8 mouse cellular contexts compared by ENCODE assay signal in the genomic region with DNA sequence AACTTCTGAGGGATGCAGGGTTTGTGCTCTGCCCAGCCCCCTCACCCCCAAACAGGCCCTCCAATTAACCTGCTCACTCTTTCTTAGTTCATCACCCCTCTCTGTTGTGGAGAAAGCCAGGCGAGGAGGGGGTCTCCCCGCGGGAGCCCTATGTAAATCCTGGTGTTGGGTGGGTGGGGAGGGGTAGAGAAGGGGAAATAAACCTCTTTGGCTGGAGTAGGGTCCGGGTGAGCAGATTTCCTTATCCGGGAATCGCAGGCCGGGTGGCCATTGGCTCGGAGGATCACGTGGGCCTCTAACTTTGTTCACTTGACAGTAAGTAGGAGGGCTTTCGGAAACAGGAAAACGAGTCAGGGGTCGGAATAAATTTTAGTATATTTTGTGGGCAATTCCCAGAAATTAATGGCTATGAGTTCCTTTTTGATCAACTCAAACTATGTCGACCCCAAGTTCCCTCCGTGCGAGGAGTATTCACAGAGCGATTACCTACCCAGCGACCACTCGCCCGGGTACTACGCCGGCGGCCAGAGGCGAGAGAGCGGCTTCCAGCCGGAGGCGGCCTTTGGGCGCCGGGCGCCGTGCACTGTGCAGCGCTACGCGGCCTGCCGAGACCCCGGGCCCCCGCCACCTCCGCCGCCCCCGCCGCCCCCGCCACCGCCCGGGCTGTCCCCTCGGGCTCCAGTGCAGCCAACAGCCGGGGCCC. TPM values are rescaled to one million over a fixed set of nuclear protein-coding genes. Genes with fewer than 3 reads are reported as not detected.
DNase-seq lines count a peak whose midpoint lies in the region; ATAC-seq and TF ChIP-seq lines count a peak whose summit lies in the region.

No protein-coding gene starts in this region.

- H3K9ac ChIP-seq in intestine, postnatal 0 days (ENCODE audit: low read depth, low read length) = peak overlapping the region; percentile 69

- TF ChIP-seq POLR2A in lung, adult 2 months (IDR thresholded peaks at IDR 0.05; ENCODE audit: borderline replicate concordance, extremely low read depth, low read depth, low read length) = no peak

- no peaks in the 10 kb centered on the region for H3K36me3 ChIP-seq in intestine, postnatal 0 days (ENCODE audit: control insufficient read depth, insufficient read depth)

- H3K9me3 ChIP-seq in intestine, postnatal 0 days (ENCODE audit: control insufficient read depth) = no peaks in the 10 kb centered on the region

- WGBS in intestine, postnatal 0 days = under 1% methylated on average over 35 of the region's 45 CpGs
- 2% methylated on average over 35 of the region's 45 CpGs for WGBS in lung, adult 2 months

- peak; percentile 68 for ATAC-seq in granulocyte monocyte progenitor cell, adult 5-6 weeks (replicated peaks; ENCODE audit: poor library complexity, severe bottlenecking)
- ATAC-seq in intestine, postnatal 0 days = peak; percentile 60
- ATAC-seq in neutrophil, adult 5-6 weeks (ENCODE audit: extremely low read depth, insufficient number of reproducible peaks, low FRiP score, poor library complexity, severe bottlenecking) = peak; percentile 63
- ATAC-seq in cerebellum, adult (ENCODE audit: insufficient number of reproducible peaks, low FRiP score, low TSS enrichment) = no peak

- DNase-seq in 416B (ENCODE audit: low read depth) = peak; percentile 91
- peak; percentile 82 for DNase-seq in adrenal gland, adult 8-10 months
- peak; percentile 44 for DNase-seq in lung, adult 2 months
- no peak for DNase-seq in layer of hippocampus, postnatal 14 days (ENCODE audit: low spot score in 2 of 2)

- peak overlapping the region; percentile 83 for H3K4me2 ChIP-seq in intestine, postnatal 0 days (replicated peaks; ENCODE audit: low read depth)

- H3K4me1 ChIP-seq in intestine, postnatal 0 days (replicated peaks; ENCODE audit: control insufficient read depth, insufficient read depth, low read length) = no peaks in the 10 kb centered on the region
- peaks cover 3% of the 10 kb centered on the region; the same call in 1 of the 2 replicates for H3K4me1 ChIP-seq in lung, adult 2 months (ENCODE audit: control insufficient read depth, insufficient read depth, low read length)

- no peak for TF ChIP-seq CTCF in intestine, postnatal 0 days (IDR thresholded peaks at IDR 0.05; ENCODE audit: low read depth)
- TF ChIP-seq CTCF in lung, adult 2 months (IDR thresholded peaks at IDR 0.05; ENCODE audit: insufficient read depth, low read length) = no peak

- H3K27ac ChIP-seq in intestine, postnatal 0 days (ENCODE audit: low read depth, low read length) = peak overlapping the region; percentile 94

- peak overlapping the region; percentile 59 for H3K4me3 ChIP-seq in intestine, postnatal 0 days (ENCODE audit: low read depth, low read length)
- peak overlapping the region; percentile 86 for H3K4me3 ChIP-seq in lung, adult 2 months (replicated peaks; ENCODE audit: extremely low read depth, low read depth, low read length)

- peaks cover 37% of the 10 kb centered on the region; the same call in 1 of the 2 replicates for H3K27me3 ChIP-seq in intestine, postnatal 0 days (replicated peaks; ENCODE audit: control insufficient read depth, insufficient read depth, low read length)

RNA-seq across cellular contexts. Expression of a gene that starts 0.5 kb away (rescaled TPM):
- 10 to 100 TPM; 19.9 to 45.3 (median 27.0) TPM for total RNA-seq in adrenal gland, adult 8-10 months (2022)
- total RNA-seq in granulocyte monocyte progenitor cell, adult 5-6 weeks (2014; fragmentation: Nextera tagmentation) = 2.6 and 3.8 TPM in 2 replicates
- total RNA-seq in granulocyte monocyte progenitor cell, adult 5-6 weeks (2017) = 1.9 and 2.3 TPM in 2 replicates
- polyA plus RNA-seq in intestine, postnatal 0 days (2015; fragmentation: Nextera tagmentation; extraction: Ambion mirVana) = 1.1 and 1.5 TPM in 2 replicates
- 9.9 and 12.5 TPM in 2 replicates for polyA plus RNA-seq in lung, adult 2 months (2012; rRNA removed)
- 2.0 and 4.2 TPM in 2 replicates for total RNA-seq in neutrophil, adult 5-6 weeks (2017)
- total RNA-seq in layer of hippocampus, postnatal 14 days (2021) = not detected

RNA-seq across cellular contexts. Expression of a gene that starts 4.6 kb away (rescaled TPM):
- total RNA-seq in adrenal gland, adult 8-10 months (2022) = 10 to 100 TPM; 19.4 to 61.4 (median 27.9) TPM
- 1.5 and 7.8 TPM in 2 replicates for total RNA-seq in granulocyte monocyte progenitor cell, adult 5-6 weeks (2014; fragmentation: Nextera tagmentation)
- total RNA-seq in granulocyte monocyte progenitor cell, adult 5-6 weeks (2017) = 0.05 and 0.56 TPM in 2 replicates
- 1.1 and 1.3 TPM in 2 replicates for polyA plus RNA-seq in intestine, postnatal 0 days (2015; fragmentation: Nextera tagmentation; extraction: Ambion mirVana)
- polyA plus RNA-seq in lung, adult 2 months (2012; rRNA removed) = 11.0 and 13.2 TPM in 2 replicates
- 0.70 and 0.86 TPM in 2 replicates for total RNA-seq in neutrophil, adult 5-6 weeks (2017)
- not detected for total RNA-seq in layer of hippocampus, postnatal 14 days (2021)

RNA-seq across cellular contexts. Expression of a gene that starts 15.4 kb away (rescaled TPM):
- 10 to 100 TPM; 25.2 to 38.3 (median 26.7) TPM for total RNA-seq in adrenal gland, adult 8-10 months (2022)
- not detected in 2 replicates for total RNA-seq in granulocyte monocyte progenitor cell, adult 5-6 weeks (2014; fragmentation: Nextera tagmentation)
- total RNA-seq in granulocyte monocyte progenitor cell, adult 5-6 weeks (2017) = 0.05 TPM in 1 of 2 replicates, not detected in the other
- polyA plus RNA-seq in intestine, postnatal 0 days (2015; fragmentation: Nextera tagmentation; extraction: Ambion mirVana) = 14.7 and 15.8 TPM in 2 replicates
- 12.1 and 15.6 TPM in 2 replicates for polyA plus RNA-seq in lung, adult 2 months (2012; rRNA removed)
- 0.25 TPM in 1 of 2 replicates, not detected in the other for total RNA-seq in neutrophil, adult 5-6 weeks (2017)
- total RNA-seq in layer of hippocampus, postnatal 14 days (2021) = not detected

RNA-seq across cellular contexts. Expression of a gene that starts 26.2 kb away (rescaled TPM):
- total RNA-seq in adrenal gland, adult 8-10 months (2022) = 10 to 100 TPM; 56.4 to 77.8 (median 59.5) TPM
- total RNA-seq in granulocyte monocyte progenitor cell, adult 5-6 weeks (2014; fragmentation: Nextera tagmentation) = not detected in 2 replicates
- not detected in 2 replicates for total RNA-seq in granulocyte monocyte progenitor cell, adult 5-6 weeks (2017)
- 5.7 and 6.4 TPM in 2 replicates for polyA plus RNA-seq in intestine, postnatal 0 days (2015; fragmentation: Nextera tagmentation; extraction: Ambion mirVana)
- 8.1 and 8.2 TPM in 2 replicates for polyA plus RNA-seq in lung, adult 2 months (2012; rRNA removed)
- total RNA-seq in neutrophil, adult 5-6 weeks (2017) = not detected in 2 replicates
- not detected for total RNA-seq in layer of hippocampus, postnatal 14 days (2021)

RNA-seq across cellular contexts. Expression of a gene that starts 31.8 kb away (rescaled TPM):
- total RNA-seq in adrenal gland, adult 8-10 months (2022) = 10 to 100 TPM; 20.8 to 27.5 (median 23.7) TPM
- total RNA-seq in granulocyte monocyte progenitor cell, adult 5-6 weeks (2014; fragmentation: Nextera tagmentation) = 1.7 TPM in 1 of 2 replicates, not detected in the other
- 0.26 TPM in 1 of 2 replicates, not detected in the other for total RNA-seq in granulocyte monocyte progenitor cell, adult 5-6 weeks (2017)
- polyA plus RNA-seq in intestine, postnatal 0 days (2015; fragmentation: Nextera tagmentation; extraction: Ambion mirVana) = 8.4 and 9.4 TPM in 2 replicates
- 19.7 and 24.7 TPM in 2 replicates for polyA plus RNA-seq in lung, adult 2 months (2012; rRNA removed)
- total RNA-seq in neutrophil, adult 5-6 weeks (2017) = 0.12 TPM in 1 of 2 replicates, not detected in the other
- total RNA-seq in layer of hippocampus, postnatal 14 days (2021) = not detected

Comparison
In these comparisons a context has a peak if more than half of its experiments do, and no peak if none do; other contexts are left out.
1. DNase-seq: peak in 416B (single experiment), adrenal gland, adult 8-10 months (single experiment) and lung, adult 2 months (single experiment); none in layer of hippocampus, postnatal 14 days (0 of 2).
2. RNA of a gene that starts 15.4 kb away (total RNA-seq): 25.2 to 38.3 TPM in adrenal gland, adult 8-10 months; 0.05 TPM in granulocyte monocyte progenitor cell, adult 5-6 weeks, 0.25 TPM in neutrophil, adult 5-6 weeks and not detected in layer of hippocampus, postnatal 14 days; every median in the first group is over 10 times any median in the second.